ENCODE assay signal across 8 mouse cellular contexts in the genomic region with DNA sequence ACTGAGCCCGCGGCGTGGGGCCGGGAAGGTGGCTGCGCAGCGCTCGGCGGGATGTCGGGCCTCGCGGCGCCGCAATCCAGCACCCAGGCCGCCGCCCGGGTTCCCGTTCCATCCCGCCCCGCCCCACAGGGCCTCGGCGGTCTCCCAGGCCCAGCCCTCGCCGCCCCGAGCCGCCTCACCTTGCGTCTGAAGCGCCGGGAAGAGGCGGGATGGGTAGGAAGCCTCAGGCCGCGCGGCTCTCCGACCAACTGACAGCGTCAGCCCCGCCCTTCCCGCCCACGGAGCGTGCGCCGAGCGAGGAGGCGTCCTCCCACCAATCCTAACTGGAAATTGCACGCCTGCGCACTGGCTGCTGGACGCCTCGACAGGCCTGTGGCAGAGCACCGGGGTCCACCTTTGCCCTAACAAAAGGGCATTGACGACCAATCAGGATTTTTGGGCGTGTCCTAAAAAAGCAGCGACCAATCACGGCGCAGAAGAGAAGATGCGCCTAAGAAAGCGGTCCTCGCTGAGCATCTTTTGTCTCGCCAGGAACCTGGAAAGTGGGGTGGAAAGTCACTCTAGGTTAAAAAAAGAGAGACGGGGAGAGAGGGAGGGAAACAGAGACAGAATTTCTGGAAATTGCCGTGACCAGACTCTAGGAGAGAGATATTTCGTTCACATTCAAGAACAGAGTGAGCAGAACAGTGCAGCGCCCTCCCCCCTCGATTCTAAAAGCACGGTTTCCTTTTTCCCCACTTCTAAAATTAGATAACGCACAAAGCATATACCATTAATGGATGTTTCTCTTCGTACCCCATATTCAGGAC. TPM values are rescaled to one million over a fixed set of nuclear protein-coding genes. Genes with fewer than 3 reads are reported as not detected.
DNase-seq lines count a peak whose midpoint lies in the region; ATAC-seq lines count a peak whose summit lies in the region.

No protein-coding gene starts in this region.

- peak overlapping the region; percentile 60 for H3K4me2 ChIP-seq in forebrain, embryonic 14.5 days (ENCODE audit: low read length)
- peak overlapping the region; percentile 72 for H3K4me2 ChIP-seq in neural tube, embryonic 15.5 days

- H3K27ac ChIP-seq in forebrain, embryonic 14.5 days (ENCODE audit: low read depth, low read length), result peak overlapping the region; percentile 93
- peak overlapping the region; percentile 95 for H3K27ac ChIP-seq in neural tube, embryonic 15.5 days (replicated peaks)

- H3K4me3 ChIP-seq in forebrain, embryonic 14.5 days (ENCODE audit: low read depth, low read length), result peak overlapping the region; percentile 84
- H3K4me3 ChIP-seq in neural tube, embryonic 15.5 days (replicated peaks), result peak overlapping the region; percentile 86

- peak; percentile 100 for DNase-seq in ES-CJ7 (ENCODE audit: low read depth, low spot score)
- DNase-seq in cerebellum, adult 11 months, result peak; percentile 97
- DNase-seq in forebrain, embryonic 14.5 days (ENCODE audit: low spot score), result peak; percentile 100
- DNase-seq in heart, postnatal 14 days, result peak; percentile 98 to 99
- DNase-seq in layer of hippocampus, adult 11-12 months (ENCODE audit: low spot score), result peak; percentile 96
- DNase-seq in lung, adult 18-20 months, result peak; percentile 97 to 99
- peak; percentile 99 for DNase-seq in testis, postnatal 14 days (ENCODE audit: low spot score)

- H3K27me3 ChIP-seq in forebrain, embryonic 14.5 days (replicated peaks; ENCODE audit: control insufficient read depth, insufficient read depth, low read length), result no peaks in the 10 kb centered on the region
- no peaks in the 10 kb centered on the region for H3K27me3 ChIP-seq in neural tube, embryonic 15.5 days (replicated peaks)

- ATAC-seq in forebrain, embryonic 14.5 days, result peak; percentile 99
- peak; percentile 100 for ATAC-seq in neural tube, embryonic 15.5 days (ENCODE audit: low FRiP score)

- peak overlapping the region; percentile 98 for H3K9ac ChIP-seq in forebrain, embryonic 14.5 days (ENCODE audit: low read length)
- peak overlapping the region; percentile 91 for H3K9ac ChIP-seq in neural tube, embryonic 15.5 days (replicated peaks)

- H3K9me3 ChIP-seq in forebrain, embryonic 14.5 days (replicated peaks; ENCODE audit: control insufficient read depth, low read length), result no peaks in the 10 kb centered on the region
- H3K9me3 ChIP-seq in neural tube, embryonic 15.5 days (replicated peaks), result no peaks in the 10 kb centered on the region

- intact Hi-C loops in heart, postnatal 14 days (cut with DNase I), result loop anchor here (5.0 kb wide), 1 partner anchor 110 kb away; the partner anchor contains the start of gene Elmod2

- H3K36me3 ChIP-seq in forebrain, embryonic 14.5 days (ENCODE audit: control insufficient read depth, insufficient read depth, low read length), result peaks cover 7% of the 10 kb centered on the region; the same call in 1 of the 2 replicates
- 0 out of 2 replicates have a peak, but pooled peaks cover 5% of the 10 kb centered on the region for H3K36me3 ChIP-seq in neural tube, embryonic 15.5 days

- peaks cover 11% of the 10 kb centered on the region for H3K4me1 ChIP-seq in forebrain, embryonic 14.5 days (ENCODE audit: control insufficient read depth, insufficient read depth, low read length)
- H3K4me1 ChIP-seq in neural tube, embryonic 15.5 days, result peaks cover 24% of the 10 kb centered on the region

- under 1% methylated on average over 42 of the region's 64 CpGs for WGBS in forebrain, embryonic 14.5 days
- WGBS in neural tube, embryonic 15.5 days, result under 1% methylated on average over 55 of the region's 64 CpGs

RNA-seq across cellular contexts. Expression of gene Scoc, which starts 15.7 kb away (rescaled TPM):
- 232 and 263 TPM in 2 replicates for polyA plus RNA-seq in forebrain, embryonic 14.5 days (2014; fragmentation: Nextera tagmentation; extraction: Ambion mirVana)
- total RNA-seq in heart, postnatal 14 days (2021), result 10 to 100 TPM; 39.6 to 44.3 TPM
- polyA plus RNA-seq in neural tube, embryonic 15.5 days (2015; fragmentation: Nextera tagmentation; extraction: Ambion mirVana), result 272 and 290 TPM in 2 replicates

RNA-seq across cellular contexts. Expression of gene Clgn, which starts 52.8 kb away (rescaled TPM):
- 5.0 and 5.1 TPM in 2 replicates for polyA plus RNA-seq in forebrain, embryonic 14.5 days (2014; fragmentation: Nextera tagmentation; extraction: Ambion mirVana)
- total RNA-seq in heart, postnatal 14 days (2021), result not detected
- 15.9 and 17.2 TPM in 2 replicates for polyA plus RNA-seq in neural tube, embryonic 15.5 days (2015; fragmentation: Nextera tagmentation; extraction: Ambion mirVana)

Comparison
In these comparisons a context has a peak if more than half of its experiments do, and no peak if none do; other contexts are left out.
1. Peak in every context shown above with its lines: DNase-seq, ATAC-seq, H3K4me3 ChIP-seq and H3K27ac ChIP-seq.